Mouse (Mus musculus) heart, postnatal 0 days (tissue): ENCODE measurements around the gene Zmym5.
"Not testable (repeated sequence)": the region's sequence is repeated elsewhere in the genome, so short reads cannot be mapped to it uniquely, and the experiment has no call there.

Experiments
- CTCF ChIP-seq: IDR thresholded peaks from 2 replicates; pipeline ENCODE4 v1.5.1; 2016; ENCODE audit warnings: antibody characterized with exemption, control low read depth, low read depth
- EP300 ChIP-seq: IDR thresholded peaks from 2 replicates; pipeline ENCODE4 v1.6.1; 2016; ENCODE audit warnings: antibody characterized with exemption, low read depth

- TF ChIP-seq CTCF, EP300: not testable (repeated sequence)
These were observed 45.1 kb downstream of the Zmym5 start for GRCm38 (mm10) chr14:56766438-56766837.
